Mouse (Mus musculus): ENCODE data around the gene Kcnq1.

- TF ChIP-seq EP300 (IDR thresholded peaks at IDR 0.05; ENCODE audit: low read depth) = no peak
- no peak for TF ChIP-seq CTCF (IDR thresholded peaks at IDR 0.05; ENCODE audit: low read depth)
Measured at GRCm38 (mm10) chr7:143109696-143110095, 3.5 kb downstream of the Kcnq1 start.
